Mouse (Mus musculus) heart, embryonic 15.5 days (tissue): ENCODE data around the gene Gm6657. TPM values are rescaled to one million over a fixed set of nuclear protein-coding genes. Genes with fewer than 3 reads are reported as not detected.
A peak's percentile ranks its signal among the peaks of the same experiment; 100 is the strongest.

ENCODE experiments used
- ATAC-seq: fragments of 200-750 bp; cut with Nextera tagmentation; replicated peaks from 2 replicates; pipeline ENCODE4 v1.8.0; 2017; ENCODE audit warnings: low read depth, moderate TSS enrichment; ENCODE audit not compliant: insufficient number of reproducible peaks, insufficient read depth, low FRiP score
- H3K27ac ChIP-seq: fragments of 300-500 bp; sonication (generic); 2 replicates; pipeline ENCODE4 v1.5.1; 2015; ENCODE audit warnings: mild to moderate bottlenecking, inconsistent platforms
- H3K27me3 ChIP-seq: fragments of 300-500 bp; sonication (generic); 2 replicates; pipeline ENCODE4 v1.6.1; 2015; ENCODE audit warnings: inconsistent platforms
- H3K36me3 ChIP-seq: fragments of 300-500 bp; sonication (generic); 2 replicates; pipeline ENCODE4 v1.6.1; 2015; ENCODE audit warnings: mild to moderate bottlenecking, inconsistent platforms
- H3K4me1 ChIP-seq: fragments of 300-500 bp; sonication (generic); replicated peaks from 2 replicates; pipeline ENCODE4 v1.6.1; 2015; ENCODE audit warnings: inconsistent platforms
- H3K4me2 ChIP-seq: fragments of 300-500 bp; sonication (generic); 2 replicates; pipeline ENCODE4 v1.6.1; 2015; ENCODE audit warnings: inconsistent platforms, mild to moderate bottlenecking, moderate library complexity
- H3K4me3 ChIP-seq: fragments of 300-500 bp; sonication (generic); 2 replicates; pipeline ENCODE4 v1.5.1; 2015; ENCODE audit warnings: mild to moderate bottlenecking, inconsistent platforms
- H3K9ac ChIP-seq: fragments of 300-500 bp; sonication (generic); 2 replicates; pipeline ENCODE4 v1.6.1; 2015; ENCODE audit warnings: mild to moderate bottlenecking, inconsistent platforms
- H3K9me3 ChIP-seq: fragments of 300-500 bp; sonication (generic); replicated peaks from 2 replicates; pipeline ENCODE4 v1.6.1; 2016; ENCODE audit warnings: inconsistent platforms
- WGBS: fragments of 180-500 bp; shearing (Covaris S2); methylation state at CpG from one replicate; pipeline ENCODE4 v1.1.7; 2015; ENCODE audit warnings: mixed read lengths; 5-methylcytosine and 5-hydroxymethylcytosine counted together
- polyA plus RNA-seq: library from polyadenylated mRNA; unstranded; fragments of >200 nt; fragmentation: Nextera tagmentation; extraction: Ambion mirVana; gene quantifications from 2 replicates; pipeline ENCODE4 v1.2.1, GENCODE M21; 2015

Gm6657 gene
- not detected in 2 replicates for polyA plus RNA-seq

DNA sequence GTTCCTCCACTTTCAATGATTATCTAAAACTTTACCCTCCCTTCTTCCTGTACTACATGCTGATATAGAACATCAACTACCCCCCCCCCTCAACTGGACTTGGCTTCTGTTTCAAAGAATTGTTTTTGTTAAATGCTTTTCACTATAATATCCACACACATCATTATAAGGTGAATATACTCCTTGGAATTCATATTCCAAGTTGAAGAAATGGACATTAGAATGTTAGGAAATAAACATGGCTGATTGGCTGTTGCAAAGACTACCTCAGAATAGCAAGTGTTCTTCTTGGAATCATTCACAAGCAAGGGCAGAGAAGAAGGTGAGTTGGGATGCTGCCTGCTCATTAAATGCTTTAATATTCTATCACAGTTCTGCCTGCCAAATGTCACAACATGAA is at the start of gene Gm6657:
TSS of gene Gm6657 (plus strand) at position 301 of the 400 bp plus-strand sequence.
- Histone ChIP-seq H3K4me1 (no peaks in the 10 kb centered on the region), H3K27ac (no peak within 1 kb of the TSS), H3K27me3 (no peaks in the 10 kb centered on the region), H3K9ac (no peak within 1 kb of the TSS), H3K9me3 (no peaks in the 10 kb centered on the region), H3K4me3 (no peak within 1 kb of the TSS), H3K4me2 (no peak within 1 kb of the TSS), H3K36me3 (no peaks in the 10 kb centered on the region)
- no peak for ATAC-seq

DNA sequence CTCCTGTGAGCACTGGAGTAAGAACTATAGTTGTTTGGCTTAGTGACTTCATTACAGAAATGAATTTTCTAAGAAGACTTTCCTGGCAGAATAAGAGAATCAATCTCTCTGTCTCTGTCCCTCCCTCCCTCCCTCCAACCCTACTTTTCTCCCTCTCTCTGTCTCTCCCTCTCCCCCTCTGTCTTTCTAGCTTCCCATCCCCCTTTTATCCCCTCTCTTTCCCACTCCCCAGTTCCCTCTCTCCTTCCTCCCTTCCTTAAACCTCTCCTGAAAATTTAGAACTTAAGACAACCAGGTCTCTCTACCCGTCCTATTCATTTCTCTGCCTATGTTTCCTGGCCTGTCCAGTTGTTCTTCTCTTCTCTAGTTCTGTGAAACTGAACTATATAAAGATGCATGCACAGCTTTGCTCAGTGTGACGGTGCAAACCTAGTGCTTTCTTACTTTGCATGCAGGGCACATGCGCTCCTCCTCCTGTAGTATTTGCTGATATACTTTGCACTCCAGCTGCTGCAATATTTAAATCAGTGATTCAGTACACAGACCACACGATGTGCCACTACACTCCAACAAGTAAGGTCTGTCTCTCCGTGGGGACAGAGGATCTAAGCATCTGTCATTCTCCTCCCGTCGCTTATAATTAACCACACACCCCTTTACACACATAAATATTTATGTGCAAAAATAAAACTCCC is 40.6 kb upstream of the Gm6657 start:
- Histone ChIP-seq H3K4me1 (no peaks in the 10 kb centered on the region), H3K4me3 (no peak overlapping the region), H3K9me3 (no peaks in the 10 kb centered on the region), H3K27me3 (no peaks in the 10 kb centered on the region), H3K27ac (no peak overlapping the region), H3K9ac (no peak overlapping the region), H3K36me3 (no peaks in the 10 kb centered on the region), H3K4me2 (no peak overlapping the region)
- WGBS: 47% methylated on average over 7 of the region's 7 CpGs
- no peak for ATAC-seq

DNA sequence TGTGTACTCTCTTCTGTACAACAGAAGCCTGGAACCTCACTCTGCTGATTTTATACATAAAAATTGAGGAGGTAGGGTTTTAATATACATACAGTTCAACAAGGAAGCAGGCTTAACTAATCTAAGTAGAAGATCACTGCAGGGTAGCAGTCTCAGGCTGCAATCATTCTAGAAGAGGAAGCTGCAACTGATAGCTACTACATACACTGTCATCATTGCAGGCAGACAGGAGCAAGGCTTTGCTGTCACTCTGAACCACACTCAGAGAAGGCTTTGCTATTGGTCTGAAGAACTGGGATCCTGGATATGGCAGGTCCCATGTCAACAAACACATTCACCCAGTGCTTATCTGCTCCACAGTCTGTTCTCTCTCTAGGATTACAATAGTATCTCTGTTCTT is 23.9 kb upstream of the Gm6657 start:
- no peaks in the 10 kb centered on the region for H3K9me3 ChIP-seq
- ATAC-seq: no peak
- no peak overlapping the region for H3K4me3 ChIP-seq
- no peaks in the 10 kb centered on the region for H3K36me3 ChIP-seq
- no peak overlapping the region for H3K9ac ChIP-seq
- H3K4me2 ChIP-seq: no peak overlapping the region
- H3K4me1 ChIP-seq: no peaks in the 10 kb centered on the region
- no peaks in the 10 kb centered on the region for H3K27me3 ChIP-seq
- no peak overlapping the region for H3K27ac ChIP-seq

DNA sequence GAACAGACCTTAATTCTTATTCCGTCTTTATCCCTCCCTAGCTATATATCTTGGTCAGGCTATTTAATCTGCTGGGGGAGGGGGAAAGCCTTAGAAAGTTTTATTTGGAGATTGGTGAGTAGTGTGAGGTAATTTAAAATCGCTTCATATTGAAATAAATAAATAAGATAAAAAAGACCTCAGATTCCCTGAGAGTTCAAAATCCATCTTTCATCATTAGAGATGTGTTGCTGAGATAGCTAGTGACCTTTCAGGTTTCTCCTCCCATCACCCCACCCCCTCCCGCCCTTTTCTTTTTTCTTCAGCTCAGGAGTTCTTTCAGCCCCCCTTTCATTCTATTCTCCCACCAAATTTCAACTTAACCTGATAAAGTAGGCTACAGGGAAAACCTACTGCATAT is 20.1 kb upstream of the Gm6657 start:
- H3K27ac ChIP-seq: no peak overlapping the region
- H3K4me3 ChIP-seq: no peak overlapping the region
- no peak overlapping the region for H3K9ac ChIP-seq
- H3K4me1 ChIP-seq: no peaks in the 10 kb centered on the region
- no peaks in the 10 kb centered on the region for H3K36me3 ChIP-seq
- WGBS: 73% methylated on average over 3 of the region's 3 CpGs
- H3K9me3 ChIP-seq: no peaks in the 10 kb centered on the region
- ATAC-seq: no peak
- no peaks in the 10 kb centered on the region for H3K27me3 ChIP-seq
- no peak overlapping the region for H3K4me2 ChIP-seq

DNA sequence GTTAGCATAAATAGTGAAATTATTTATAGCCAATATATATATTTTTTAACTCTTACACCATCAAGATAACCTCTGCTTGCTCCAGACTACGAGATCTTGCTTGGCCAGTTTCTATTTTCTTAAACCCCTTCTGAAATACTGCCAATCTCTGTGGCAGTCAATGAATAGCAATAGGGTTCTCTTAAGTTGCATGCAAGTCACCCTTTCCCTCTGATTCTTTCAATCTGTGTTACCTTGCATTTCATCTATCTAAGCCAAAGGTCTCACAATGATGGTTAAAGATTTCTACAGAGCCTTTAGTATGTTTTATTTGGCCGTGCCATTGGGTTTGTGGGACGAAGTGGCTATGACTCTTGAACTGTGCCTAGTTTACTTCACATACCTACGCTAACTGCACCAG is 19.4 kb upstream of the Gm6657 start:
- H3K27me3 ChIP-seq: no peaks in the 10 kb centered on the region
- no peak for ATAC-seq

DNA sequence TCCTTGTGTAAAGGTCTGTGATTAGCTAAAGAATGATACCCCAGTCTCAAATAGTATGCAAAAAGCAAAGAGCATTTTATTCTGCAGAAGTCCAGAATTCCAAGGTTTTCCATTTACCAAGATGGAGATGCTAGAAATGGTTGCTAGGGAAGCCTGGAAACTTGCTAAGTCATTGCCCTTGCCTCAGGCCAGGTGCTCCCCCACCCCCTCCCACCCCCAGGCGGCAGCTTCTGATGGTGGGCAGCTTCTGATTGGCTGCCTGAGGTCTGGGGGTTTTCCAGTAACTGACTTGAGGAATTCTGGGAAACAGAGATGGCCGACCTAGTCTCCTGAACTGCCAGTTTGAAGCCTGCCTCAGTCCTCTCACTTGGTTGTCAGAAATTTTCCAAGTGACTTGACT is 12.6 kb upstream of the Gm6657 start:
- no peak overlapping the region for H3K27ac ChIP-seq
- H3K9me3 ChIP-seq: no peaks in the 10 kb centered on the region
- ATAC-seq: no peak
- H3K4me1 ChIP-seq: no peaks in the 10 kb centered on the region
- H3K27me3 ChIP-seq: no peaks in the 10 kb centered on the region
- H3K4me2 ChIP-seq: no peak overlapping the region
- no peaks in the 10 kb centered on the region for H3K36me3 ChIP-seq
- H3K4me3 ChIP-seq: no peak overlapping the region
- H3K9ac ChIP-seq: no peak overlapping the region
- WGBS: 65% methylated on average over 2 of the region's 2 CpGs

More for the DNA sequence above, 19.4 kb upstream of the Gm6657 start:
- no peak overlapping the region for H3K27ac ChIP-seq
- no peak overlapping the region for H3K9ac ChIP-seq
- WGBS: 83% methylated on average over 4 of the region's 4 CpGs
- no peaks in the 10 kb centered on the region for H3K9me3 ChIP-seq
- H3K4me1 ChIP-seq: no peaks in the 10 kb centered on the region
- H3K36me3 ChIP-seq: no peaks in the 10 kb centered on the region
- H3K4me3 ChIP-seq: no peak overlapping the region
- H3K4me2 ChIP-seq: no peak overlapping the region

DNA sequence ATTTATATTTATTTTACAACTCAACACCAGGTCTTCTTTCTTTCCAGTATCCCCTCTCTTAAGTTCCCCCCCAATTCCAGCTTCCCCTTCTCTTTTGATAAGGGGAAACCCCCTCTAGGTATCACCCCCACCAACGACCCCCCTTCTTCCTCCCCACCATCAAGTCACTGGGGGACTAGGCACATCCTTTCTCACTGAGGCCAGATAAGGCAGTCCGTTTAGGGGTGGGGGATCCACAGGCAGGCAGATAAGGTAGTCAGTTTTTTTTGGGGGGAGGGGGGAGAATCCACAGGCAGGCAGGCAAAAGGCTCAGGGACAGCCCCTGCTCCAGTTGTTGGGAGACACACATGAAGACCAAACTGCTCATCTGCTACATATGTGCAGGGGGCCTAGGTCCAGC is 1.3 kb downstream of the Gm6657 start:
- Histone ChIP-seq H3K9ac (no peak overlapping the region), H3K4me3 (no peak overlapping the region), H3K36me3 (no peaks in the 10 kb centered on the region), H3K27me3 (no peaks in the 10 kb centered on the region), H3K4me2 (no peak overlapping the region), H3K9me3 (no peaks in the 10 kb centered on the region), H3K27ac (no peak overlapping the region), H3K4me1 (no peaks in the 10 kb centered on the region)
- 26% methylated on average over 2 of the region's 2 CpGs for WGBS
- no peak for ATAC-seq

DNA sequence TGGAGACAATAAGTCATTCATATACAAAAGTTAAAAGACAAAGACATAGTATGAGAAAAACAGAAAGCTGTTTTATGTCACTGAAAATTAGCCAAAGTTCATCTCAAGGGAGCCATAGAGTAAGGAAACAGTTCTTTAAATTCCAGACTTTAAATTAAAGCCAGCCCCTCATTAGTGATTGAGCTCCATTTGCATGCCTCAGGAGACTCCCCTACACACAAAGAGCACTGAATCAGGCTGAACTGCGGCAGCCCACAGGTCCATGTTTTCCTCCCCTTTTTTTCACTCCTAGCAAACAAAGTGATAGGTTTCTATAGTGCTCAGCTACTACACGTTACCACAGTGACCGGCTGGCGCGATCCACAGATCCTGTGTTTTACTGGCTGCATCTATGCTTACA is 9.6 kb downstream of the Gm6657 start:
- H3K4me2 ChIP-seq: no peak overlapping the region
- H3K4me1 ChIP-seq: no peaks in the 10 kb centered on the region
- H3K36me3 ChIP-seq: no peaks in the 10 kb centered on the region
- H3K4me3 ChIP-seq: no peak overlapping the region
- no peak for ATAC-seq
- H3K27ac ChIP-seq: no peak overlapping the region
- H3K9ac ChIP-seq: no peak overlapping the region
- H3K27me3 ChIP-seq: no peaks in the 10 kb centered on the region
- no peaks in the 10 kb centered on the region for H3K9me3 ChIP-seq
- 65% methylated on average over 5 of the region's 5 CpGs for WGBS

DNA sequence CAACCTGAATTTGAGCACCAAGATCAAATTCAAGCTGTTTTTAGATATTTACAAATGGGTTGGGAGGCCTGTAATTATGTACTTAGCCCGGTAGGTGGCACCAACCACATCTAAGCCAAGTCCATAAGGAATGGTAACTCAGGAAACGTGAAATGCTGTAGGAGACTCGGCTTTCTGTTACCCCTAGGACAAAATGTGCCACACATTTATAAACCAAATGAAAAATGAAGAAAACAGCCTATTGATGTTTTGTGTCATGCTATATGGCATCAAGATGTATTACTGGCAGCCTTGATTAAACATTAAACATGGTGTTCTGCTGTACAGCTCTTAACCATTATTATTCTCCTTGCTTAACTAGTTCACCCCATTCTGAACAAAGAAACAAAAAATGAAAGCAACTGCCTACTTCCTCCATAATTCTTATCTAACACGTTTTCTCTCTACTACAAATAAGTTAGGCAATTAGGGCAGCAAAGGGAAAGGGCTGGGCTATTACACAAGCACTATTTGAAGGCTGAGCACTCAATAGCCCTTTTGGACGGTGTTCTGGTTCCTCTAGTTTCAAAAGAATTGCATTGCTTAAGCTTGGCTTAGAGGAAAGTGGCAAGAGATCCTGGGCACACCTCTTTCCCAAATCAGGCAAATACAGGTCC is 12.0 kb downstream of the Gm6657 start:
- WGBS: 13% methylated on average over 5 of the region's 5 CpGs
- H3K27ac ChIP-seq: no peak overlapping the region
- H3K4me1 ChIP-seq: no peaks in the 10 kb centered on the region
- H3K27me3 ChIP-seq: no peaks in the 10 kb centered on the region
- no peak overlapping the region for H3K9ac ChIP-seq
- H3K9me3 ChIP-seq: no peaks in the 10 kb centered on the region
- H3K4me3 ChIP-seq: peak overlapping the region; percentile 21; the same call in 1 of the 2 replicates
- peak overlapping the region; percentile 47 for H3K4me2 ChIP-seq
- no peaks in the 10 kb centered on the region for H3K36me3 ChIP-seq
- no peak for ATAC-seq

DNA sequence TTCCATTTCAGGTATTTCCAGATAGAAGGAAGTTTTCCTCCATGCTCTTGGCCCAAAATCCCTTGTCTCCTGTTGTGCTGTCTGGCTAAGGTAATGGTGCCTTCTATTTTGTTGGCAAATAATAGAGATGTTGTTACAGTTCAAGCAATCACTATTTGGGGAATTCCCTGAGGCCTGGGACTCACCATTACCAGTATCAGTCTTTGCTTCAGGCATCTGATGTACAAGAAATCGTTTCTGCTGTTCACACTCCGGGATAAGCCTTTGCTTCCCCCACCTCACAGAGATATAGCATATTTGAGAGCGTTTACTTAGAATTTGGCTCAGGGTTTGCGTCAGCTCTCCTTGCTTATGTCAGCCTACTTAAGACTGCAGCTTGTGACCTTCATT is 12.5 kb downstream of the Gm6657 start:
- Histone ChIP-seq H3K4me3 (no peak overlapping the region), H3K4me2 (no peak overlapping the region), H3K36me3 (no peaks in the 10 kb centered on the region), H3K27me3 (no peaks in the 10 kb centered on the region), H3K27ac (no peak overlapping the region), H3K4me1 (no peaks in the 10 kb centered on the region), H3K9ac (no peak overlapping the region), H3K9me3 (no peaks in the 10 kb centered on the region)
- 71% methylated on average over 4 of the region's 4 CpGs for WGBS
- ATAC-seq: no peak

DNA sequence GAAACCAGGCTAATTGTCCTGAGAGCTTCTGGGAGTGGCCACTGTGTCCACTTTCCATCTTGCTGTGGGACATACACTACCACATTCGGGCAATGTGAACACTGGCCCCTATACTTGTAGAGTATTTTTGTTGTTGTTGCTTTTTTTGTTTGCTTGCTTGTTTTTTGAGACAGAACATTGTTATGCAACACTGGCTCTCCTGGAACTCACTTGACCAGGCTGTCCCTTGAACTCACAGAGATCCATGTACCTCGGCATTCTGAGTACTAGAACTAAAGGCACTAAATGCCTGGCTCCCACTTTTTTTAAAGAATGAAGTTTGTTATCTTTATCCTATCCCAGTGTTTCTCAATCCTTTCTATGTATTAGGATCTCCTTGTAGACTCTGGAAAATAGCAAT is 15.8 kb downstream of the Gm6657 start:
- 87% methylated on average over 2 of the region's 2 CpGs for WGBS
- H3K36me3 ChIP-seq: no peaks in the 10 kb centered on the region
- H3K4me3 ChIP-seq: no peak overlapping the region
- H3K27ac ChIP-seq: no peak overlapping the region
- no peaks in the 10 kb centered on the region for H3K27me3 ChIP-seq
- ATAC-seq: no peak
- no peak overlapping the region for H3K4me2 ChIP-seq
- no peaks in the 10 kb centered on the region for H3K4me1 ChIP-seq
- no peak overlapping the region for H3K9ac ChIP-seq
- no peaks in the 10 kb centered on the region for H3K9me3 ChIP-seq

DNA sequence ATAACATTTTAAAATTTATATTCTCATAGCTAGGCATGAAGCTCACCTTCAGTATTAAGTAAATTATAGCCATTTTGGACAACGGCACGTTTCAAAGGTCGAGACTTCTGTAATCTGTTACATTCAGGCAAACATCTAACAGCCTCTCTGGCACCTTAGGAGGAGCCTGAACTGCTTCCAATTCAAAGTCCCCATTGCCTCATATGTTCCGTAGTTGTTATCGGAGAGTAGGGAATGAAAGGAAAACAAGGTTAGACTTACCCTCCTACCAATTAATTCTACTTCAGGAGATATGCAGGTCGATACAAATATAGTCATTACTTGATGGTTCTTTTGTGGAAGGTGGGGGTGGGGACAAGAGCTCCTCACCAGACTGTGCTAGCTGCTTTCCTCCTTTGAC is 21.4 kb downstream of the Gm6657 start:
- Histone ChIP-seq H3K27ac (no peak overlapping the region), H3K36me3 (no peaks in the 10 kb centered on the region), H3K4me3 (no peak overlapping the region), H3K9me3 (no peaks in the 10 kb centered on the region), H3K4me2 (no peak overlapping the region), H3K27me3 (no peaks in the 10 kb centered on the region), H3K9ac (no peak overlapping the region), H3K4me1 (no peaks in the 10 kb centered on the region)
- no peak for ATAC-seq
- WGBS: 70% methylated on average over 6 of the region's 6 CpGs
